Mouse (Mus musculus) lung, postnatal 0 days (tissue): ENCODE measurements around the gene Slc35a2.

Source experiments
- CTCF ChIP-seq: IDR thresholded peaks from 2 replicates; pipeline ENCODE4 v1.5.1; 2016; ENCODE audit warnings: antibody characterized with exemption, mild to moderate bottlenecking
- EP300 ChIP-seq: IDR thresholded peaks from 2 replicates; pipeline ENCODE4 v1.6.1; 2016; ENCODE audit warnings: antibody characterized with exemption, mild to moderate bottlenecking, control low read depth

DNA sequence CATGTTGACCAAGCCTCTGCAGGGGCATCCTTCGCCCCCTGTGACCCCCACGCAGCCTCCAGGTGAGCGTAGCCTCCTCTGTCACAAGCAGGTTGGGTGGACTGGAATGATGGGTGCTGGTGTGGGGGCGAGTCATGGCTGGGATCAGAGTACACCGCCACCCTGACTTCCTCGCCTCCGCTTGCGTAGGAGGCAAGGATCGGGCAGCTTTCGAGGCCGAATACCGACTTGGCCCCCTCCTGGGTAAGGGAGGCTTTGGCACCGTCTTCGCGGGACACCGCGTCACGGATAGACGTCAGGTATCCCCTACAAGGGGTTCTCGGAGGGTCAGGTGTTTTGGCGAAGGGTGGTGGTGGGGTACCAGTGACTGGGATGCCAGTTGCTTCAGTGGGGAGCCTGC lies 5.3 kb upstream of the Slc35a2 start:
- TF ChIP-seq CTCF (no peak), EP300 (no peak)
